Mouse (Mus musculus): ENCODE data around the gene Actn2. TPM values are rescaled to one million over a fixed set of nuclear protein-coding genes. Genes with fewer than 3 reads are reported as not detected.

Gene Actn2
- polyA plus RNA-seq, 1 experiment from 2014 or later: 0.19 TPM

- ATAC-seq (ENCODE audit: low FRiP score): no peak
- H3K4me3 ChIP-seq (ENCODE audit: low read depth, low read length): no peak overlapping the region
- no peaks in the 10 kb centered on the region for H3K36me3 ChIP-seq (ENCODE audit: control insufficient read depth, insufficient read depth, low read length)
- DNase-seq (ENCODE audit: low spot score, missing footprints): no peak
- no peak overlapping the region for H3K27ac ChIP-seq (ENCODE audit: low read depth, low read length)
- H3K9ac ChIP-seq (ENCODE audit: low read length): no peak overlapping the region
- no peaks in the 10 kb centered on the region for H3K27me3 ChIP-seq (ENCODE audit: control insufficient read depth, insufficient read depth, low read length)
- H3K4me2 ChIP-seq: no peak overlapping the region
- 75% methylated on average over 4 of the region's 4 CpGs for WGBS
- no peaks in the 10 kb centered on the region for H3K9me3 ChIP-seq (ENCODE audit: control insufficient read depth, low read length)
- H3K4me1 ChIP-seq (ENCODE audit: control insufficient read depth, insufficient read depth, low read length): no peaks in the 10 kb centered on the region
Measured at GRCm38 (mm10) chr13:12356184-12356583, 15.6 kb upstream of the Actn2 start.

- Histone ChIP-seq H3K4me3 (ENCODE audit: low read depth, low read length) (no peak overlapping the region), H3K9ac (ENCODE audit: low read length) (no peak overlapping the region), H3K9me3 (ENCODE audit: control insufficient read depth, low read length) (no peaks in the 10 kb centered on the region), H3K27ac (ENCODE audit: low read depth, low read length) (no peak overlapping the region), H3K36me3 (ENCODE audit: control insufficient read depth, insufficient read depth, low read length) (no peaks in the 10 kb centered on the region), H3K4me2 (no peak overlapping the region), H3K27me3 (ENCODE audit: control insufficient read depth, insufficient read depth, low read length) (no peaks in the 10 kb centered on the region), H3K4me1 (ENCODE audit: control insufficient read depth, insufficient read depth, low read length) (no peaks in the 10 kb centered on the region)
- WGBS: 80% methylated on average over 13 of the region's 13 CpGs
- no peak for DNase-seq (ENCODE audit: low spot score, missing footprints)
- ATAC-seq (ENCODE audit: low FRiP score): no peak
Measured at GRCm38 (mm10) chr13:12349197-12349824, 8.8 kb upstream of the Actn2 start.

- Histone ChIP-seq H3K4me3 (ENCODE audit: low read depth, low read length) (no peak overlapping the region), H3K9me3 (ENCODE audit: control insufficient read depth, low read length) (no peaks in the 10 kb centered on the region), H3K9ac (ENCODE audit: low read length) (no peak overlapping the region), H3K4me2 (no peak overlapping the region), H3K27me3 (ENCODE audit: control insufficient read depth, insufficient read depth, low read length) (no peaks in the 10 kb centered on the region), H3K27ac (ENCODE audit: low read depth, low read length) (no peak overlapping the region), H3K36me3 (ENCODE audit: control insufficient read depth, insufficient read depth, low read length) (no peaks in the 10 kb centered on the region), H3K4me1 (ENCODE audit: control insufficient read depth, insufficient read depth, low read length) (no peaks in the 10 kb centered on the region)
- WGBS: 85% methylated on average over 3 of the region's 3 CpGs
- DNase-seq (ENCODE audit: low spot score, missing footprints) (no peak), ATAC-seq (ENCODE audit: low FRiP score) (no peak)
Measured at GRCm38 (mm10) chr13:12346837-12347236, 6.3 kb upstream of the Actn2 start.

GRCm38 (mm10) chr13:12341447-12341846, 887 bp upstream of the Actn2 start:
- ATAC-seq (ENCODE audit: low FRiP score) (no peak), DNase-seq (ENCODE audit: low spot score, missing footprints) (no peak)
- Histone ChIP-seq H3K36me3 (ENCODE audit: control insufficient read depth, insufficient read depth, low read length) (no peaks in the 10 kb centered on the region), H3K27ac (ENCODE audit: low read depth, low read length) (no peak overlapping the region), H3K4me1 (ENCODE audit: control insufficient read depth, insufficient read depth, low read length) (no peaks in the 10 kb centered on the region), H3K9me3 (ENCODE audit: control insufficient read depth, low read length) (no peaks in the 10 kb centered on the region), H3K9ac (ENCODE audit: low read length) (no peak overlapping the region), H3K4me2 (no peak overlapping the region), H3K27me3 (ENCODE audit: control insufficient read depth, insufficient read depth, low read length) (no peaks in the 10 kb centered on the region), H3K4me3 (ENCODE audit: low read depth, low read length) (no peak overlapping the region)
- 68% methylated on average over 6 of the region's 6 CpGs for WGBS

GRCm38 (mm10) chr13:12339446-12339845, 1.1 kb downstream of the Actn2 start:
- H3K9ac ChIP-seq (ENCODE audit: low read length): no peak overlapping the region
- H3K4me3 ChIP-seq (ENCODE audit: low read depth, low read length): no peak overlapping the region
- H3K9me3 ChIP-seq (ENCODE audit: control insufficient read depth, low read length): no peaks in the 10 kb centered on the region
- H3K4me1 ChIP-seq (ENCODE audit: control insufficient read depth, insufficient read depth, low read length): no peaks in the 10 kb centered on the region
- H3K36me3 ChIP-seq (ENCODE audit: control insufficient read depth, insufficient read depth, low read length): no peaks in the 10 kb centered on the region
- H3K27me3 ChIP-seq (ENCODE audit: control insufficient read depth, insufficient read depth, low read length): no peaks in the 10 kb centered on the region
- H3K4me2 ChIP-seq: no peak overlapping the region
- ATAC-seq (ENCODE audit: low FRiP score) (no peak), DNase-seq (ENCODE audit: low spot score, missing footprints) (peak; percentile 85)
- H3K27ac ChIP-seq (ENCODE audit: low read depth, low read length): no peak overlapping the region

GRCm38 (mm10) chr13:12337752-12338151, 2.8 kb downstream of the Actn2 start:
- H3K9me3 ChIP-seq (ENCODE audit: control insufficient read depth, low read length): no peaks in the 10 kb centered on the region
- H3K36me3 ChIP-seq (ENCODE audit: control insufficient read depth, insufficient read depth, low read length): no peaks in the 10 kb centered on the region
- ATAC-seq (ENCODE audit: low FRiP score) (no peak), DNase-seq (ENCODE audit: low spot score, missing footprints) (no peak)
- H3K27me3 ChIP-seq (ENCODE audit: control insufficient read depth, insufficient read depth, low read length): no peaks in the 10 kb centered on the region
- no peak overlapping the region for H3K9ac ChIP-seq (ENCODE audit: low read length)
- no peak overlapping the region for H3K4me3 ChIP-seq (ENCODE audit: low read depth, low read length)
- no peak overlapping the region for H3K27ac ChIP-seq (ENCODE audit: low read depth, low read length)
- no peaks in the 10 kb centered on the region for H3K4me1 ChIP-seq (ENCODE audit: control insufficient read depth, insufficient read depth, low read length)
- WGBS: 88% methylated on average over 7 of the region's 7 CpGs
- H3K4me2 ChIP-seq: no peak overlapping the region

- Histone ChIP-seq H3K9ac (ENCODE audit: low read length) (no peak overlapping the region), H3K4me2 (no peak overlapping the region), H3K27me3 (ENCODE audit: control insufficient read depth, insufficient read depth, low read length) (no peaks in the 10 kb centered on the region), H3K9me3 (ENCODE audit: control insufficient read depth, low read length) (no peaks in the 10 kb centered on the region), H3K36me3 (ENCODE audit: control insufficient read depth, insufficient read depth, low read length) (no peaks in the 10 kb centered on the region), H3K27ac (ENCODE audit: low read depth, low read length) (no peak overlapping the region), H3K4me1 (ENCODE audit: control insufficient read depth, insufficient read depth, low read length) (no peaks in the 10 kb centered on the region), H3K4me3 (ENCODE audit: low read depth, low read length) (no peak overlapping the region)
- 71% methylated on average over 12 of the region's 12 CpGs for WGBS
- DNase-seq (ENCODE audit: low spot score, missing footprints): no peak
- ATAC-seq (ENCODE audit: low FRiP score): no peak
Measured at GRCm38 (mm10) chr13:12334016-12334415, 6.5 kb downstream of the Actn2 start.

- no peak for ATAC-seq (ENCODE audit: low FRiP score)
- no peak overlapping the region for H3K4me3 ChIP-seq (ENCODE audit: low read depth, low read length)
- DNase-seq (ENCODE audit: low spot score, missing footprints): no peak
- no peak overlapping the region for H3K9ac ChIP-seq (ENCODE audit: low read length)
- 96% methylated on average over 5 of the region's 5 CpGs for WGBS
- H3K9me3 ChIP-seq (ENCODE audit: control insufficient read depth, low read length): no peaks in the 10 kb centered on the region
- no peak overlapping the region for H3K27ac ChIP-seq (ENCODE audit: low read depth, low read length)
- no peak overlapping the region for H3K4me2 ChIP-seq
- H3K27me3 ChIP-seq (ENCODE audit: control insufficient read depth, insufficient read depth, low read length): no peaks in the 10 kb centered on the region
- H3K36me3 ChIP-seq (ENCODE audit: control insufficient read depth, insufficient read depth, low read length): no peaks in the 10 kb centered on the region
- no peaks in the 10 kb centered on the region for H3K4me1 ChIP-seq (ENCODE audit: control insufficient read depth, insufficient read depth, low read length)
Measured at GRCm38 (mm10) chr13:12331528-12331927, 9.0 kb downstream of the Actn2 start.

GRCm38 (mm10) chr13:12328392-12328791, 12.2 kb downstream of the Actn2 start:
- H3K4me3 ChIP-seq (ENCODE audit: low read depth, low read length): no peak overlapping the region
- no peak overlapping the region for H3K9ac ChIP-seq (ENCODE audit: low read length)
- H3K4me1 ChIP-seq (ENCODE audit: control insufficient read depth, insufficient read depth, low read length): no peaks in the 10 kb centered on the region
- 87% methylated on average over 4 of the region's 4 CpGs for WGBS
- H3K27me3 ChIP-seq (ENCODE audit: control insufficient read depth, insufficient read depth, low read length): no peaks in the 10 kb centered on the region
- no peaks in the 10 kb centered on the region for H3K9me3 ChIP-seq (ENCODE audit: control insufficient read depth, low read length)
- DNase-seq (ENCODE audit: low spot score, missing footprints) (no peak), ATAC-seq (ENCODE audit: low FRiP score) (no peak)
- no peak overlapping the region for H3K27ac ChIP-seq (ENCODE audit: low read depth, low read length)
- no peak overlapping the region for H3K4me2 ChIP-seq
- no peaks in the 10 kb centered on the region for H3K36me3 ChIP-seq (ENCODE audit: control insufficient read depth, insufficient read depth, low read length)
